Mouse (Mus musculus) forebrain, embryonic 16.5 days (tissue): ENCODE data around the gene Bola2. TPM values are rescaled to one million over a fixed set of nuclear protein-coding genes. Genes with fewer than 3 reads are reported as not detected.

Experiments
- ATAC-seq: fragments of 200-750 bp; cut with Nextera tagmentation; 2 replicates; pipeline ENCODE4 v1.8.0; 2017; ENCODE audit warnings: mild to moderate bottlenecking, moderate library complexity
- H3K27ac ChIP-seq: fragments of 300-500 bp; sonication (generic); 2 replicates; pipeline ENCODE4 v1.5.1; 2014; ENCODE audit warnings: low read length, control low read depth
- H3K27me3 ChIP-seq: fragments of 300-500 bp; sonication (generic); replicated peaks from 2 replicates; pipeline ENCODE4 v1.6.1; 2014; ENCODE audit warnings: low read length; ENCODE audit not compliant: control insufficient read depth, insufficient read depth
- H3K36me3 ChIP-seq: fragments of 300-500 bp; sonication (generic); 2 replicates; pipeline ENCODE4 v1.6.1; 2014; ENCODE audit not compliant: control insufficient read depth, insufficient read depth
- H3K4me1 ChIP-seq: fragments of 300-500 bp; sonication (generic); replicated peaks from 2 replicates; pipeline ENCODE4 v1.6.1; 2014; ENCODE audit warnings: low read length; ENCODE audit not compliant: control insufficient read depth, insufficient read depth
- H3K4me2 ChIP-seq: fragments of 300-500 bp; sonication (generic); 2 replicates; pipeline ENCODE4 v1.6.1; 2014; ENCODE audit warnings: mild to moderate bottlenecking, low read length, control low read depth
- H3K4me3 ChIP-seq: fragments of 300-500 bp; sonication (generic); replicated peaks from 2 replicates; pipeline ENCODE4 v1.5.1; 2014; ENCODE audit warnings: mild to moderate bottlenecking, low read length, control low read depth
- H3K9ac ChIP-seq: fragments of 300-500 bp; sonication (generic); replicated peaks from 2 replicates; pipeline ENCODE4 v1.6.1; 2014; ENCODE audit warnings: low read depth, low read length, control low read depth
- H3K9me3 ChIP-seq: fragments of 300-500 bp; sonication (generic); 2 replicates; pipeline ENCODE4 v1.6.1; 2016; ENCODE audit warnings: low read length; ENCODE audit not compliant: control insufficient read depth
- WGBS: fragments of 180-500 bp; shearing (Covaris S2); extraction: QIAGEN DNeasy Blood & Tissue Kit; methylation state at CpG from one replicate; pipeline ENCODE4 v1.1.7; 2014; 5-methylcytosine and 5-hydroxymethylcytosine counted together
- polyA plus RNA-seq: library from polyadenylated mRNA; unstranded; fragments of >200 nt; fragmentation: Nextera tagmentation; extraction: Ambion mirVana; gene quantifications from 2 replicates; pipeline ENCODE4 v1.2.1, GENCODE M21; 2015

Gene Bola2
- 124 and 132 TPM in 2 replicates for polyA plus RNA-seq

GRCm38 (mm10) chr7:126695210-126695611 lies at the start of gene Bola2:
Bola2 (plus strand) TSS chr7:126695401.
- Histone ChIP-seq H3K27me3 (no peaks in the 10 kb centered on the region), H3K36me3 (peaks cover 19% of the 10 kb centered on the region), H3K4me2 (peak within 1 kb of the TSS; percentile 86), H3K27ac (peak within 1 kb of the TSS; percentile 92), H3K4me3 (peak within 1 kb of the TSS; percentile 78), H3K9ac (peak within 1 kb of the TSS; percentile 85), H3K9me3 (no peaks in the 10 kb centered on the region), H3K4me1 (peaks cover 24% of the 10 kb centered on the region)
- ATAC-seq = peak; percentile 39
- WGBS = under 1% methylated on average over 29 of the region's 31 CpGs

- no peaks in the 10 kb centered on the region for H3K36me3 ChIP-seq
- H3K4me1 ChIP-seq = peaks cover 13% of the 10 kb centered on the region
- H3K27me3 ChIP-seq = no peaks in the 10 kb centered on the region
- no peak overlapping the region for H3K4me2 ChIP-seq
- no peak overlapping the region for H3K9ac ChIP-seq
- ATAC-seq = no peak
- no peak overlapping the region for H3K27ac ChIP-seq
- no peak overlapping the region for H3K4me3 ChIP-seq
- WGBS = 74% methylated on average over 5 of the region's 5 CpGs
- no peaks in the 10 kb centered on the region for H3K9me3 ChIP-seq
Observed at GRCm38 (mm10) chr7:126645708-126646107, 49.5 kb upstream of the Bola2 start.

- WGBS = 77% methylated on average over 4 of the region's 4 CpGs
- no peak overlapping the region for H3K9ac ChIP-seq
- peaks cover 13% of the 10 kb centered on the region for H3K4me1 ChIP-seq
- no peaks in the 10 kb centered on the region for H3K36me3 ChIP-seq
- no peak for ATAC-seq
- H3K27me3 ChIP-seq = no peaks in the 10 kb centered on the region
- peak overlapping the region; percentile 55 for H3K4me3 ChIP-seq
- H3K4me2 ChIP-seq = peak overlapping the region; percentile 70
- peak overlapping the region; percentile 93; the same call in 1 of the 2 replicates for H3K27ac ChIP-seq
- H3K9me3 ChIP-seq = no peaks in the 10 kb centered on the region
Observed at GRCm38 (mm10) chr7:126648486-126648885, 46.7 kb upstream of the Bola2 start.

GRCm38 (mm10) chr7:126649231-126650051 lies 45.8 kb upstream of the Bola2 start, which contains the start of gene Sgf29:
Sgf29 (plus strand) TSS chr7:126649309.
- ATAC-seq = peak; percentile 99
- Histone ChIP-seq H3K27me3 (no peaks in the 10 kb centered on the region), H3K4me1 (peaks cover 13% of the 10 kb centered on the region), H3K4me2 (peak within 1 kb of the TSS; percentile 70), H3K9me3 (no peaks in the 10 kb centered on the region), H3K4me3 (peak within 1 kb of the TSS; percentile 55), H3K27ac (peak within 1 kb of the TSS; percentile 93), H3K9ac (peak within 1 kb of the TSS; percentile 63), H3K36me3 (no peaks in the 10 kb centered on the region)
- WGBS = 1% methylated on average over 57 of the region's 57 CpGs

GRCm38 (mm10) chr7:126650852-126651251 lies 44.3 kb upstream of the Bola2 start:
- no peak overlapping the region for H3K9ac ChIP-seq
- WGBS = 91% methylated on average over 2 of the region's 2 CpGs
- no peaks in the 10 kb centered on the region for H3K36me3 ChIP-seq
- no peak overlapping the region for H3K27ac ChIP-seq
- ATAC-seq = no peak
- no peak overlapping the region for H3K4me2 ChIP-seq
- H3K9me3 ChIP-seq = no peaks in the 10 kb centered on the region
- no peaks in the 10 kb centered on the region for H3K27me3 ChIP-seq
- H3K4me3 ChIP-seq = no peak overlapping the region
- H3K4me1 ChIP-seq = peaks cover 13% of the 10 kb centered on the region

GRCm38 (mm10) chr7:126653991-126654390 lies 41.2 kb upstream of the Bola2 start:
- H3K4me3 ChIP-seq = no peak overlapping the region
- no peaks in the 10 kb centered on the region for H3K27me3 ChIP-seq
- ATAC-seq = no peak
- H3K36me3 ChIP-seq = no peaks in the 10 kb centered on the region
- H3K9me3 ChIP-seq = no peaks in the 10 kb centered on the region
- no peak overlapping the region for H3K9ac ChIP-seq
- H3K4me1 ChIP-seq = peaks cover 8% of the 10 kb centered on the region
- no peak overlapping the region for H3K27ac ChIP-seq
- 94% methylated on average over 2 of the region's 2 CpGs for WGBS
- H3K4me2 ChIP-seq = no peak overlapping the region

- Histone ChIP-seq H3K27me3 (no peaks in the 10 kb centered on the region), H3K36me3 (no peaks in the 10 kb centered on the region), H3K4me2 (no peak overlapping the region), H3K4me3 (no peak overlapping the region), H3K4me1 (no peaks in the 10 kb centered on the region), H3K9ac (no peak overlapping the region), H3K27ac (no peak overlapping the region), H3K9me3 (no peaks in the 10 kb centered on the region)
- ATAC-seq = no peak
- WGBS = 94% methylated on average over 3 of the region's 3 CpGs
Observed at GRCm38 (mm10) chr7:126655695-126656094, 39.5 kb upstream of the Bola2 start.

- no peak for ATAC-seq
- no peaks in the 10 kb centered on the region for H3K36me3 ChIP-seq
- H3K4me1 ChIP-seq = no peaks in the 10 kb centered on the region
- no peak overlapping the region for H3K9ac ChIP-seq
- no peak overlapping the region for H3K4me2 ChIP-seq
- no peaks in the 10 kb centered on the region for H3K9me3 ChIP-seq
- H3K27ac ChIP-seq = no peak overlapping the region
- no peak overlapping the region for H3K4me3 ChIP-seq
- no peaks in the 10 kb centered on the region for H3K27me3 ChIP-seq
- 96% methylated on average over 1 of the region's 1 CpGs for WGBS
Observed at GRCm38 (mm10) chr7:126657522-126657921, 37.7 kb upstream of the Bola2 start.

- Histone ChIP-seq H3K9me3 (no peaks in the 10 kb centered on the region), H3K27me3 (no peaks in the 10 kb centered on the region), H3K4me1 (no peaks in the 10 kb centered on the region), H3K9ac (no peak overlapping the region), H3K36me3 (0 out of 2 replicates have a peak, but pooled peaks cover under 1% of the 10 kb centered on the region), H3K4me3 (no peak overlapping the region), H3K27ac (no peak overlapping the region), H3K4me2 (no peak overlapping the region)
- WGBS = 93% methylated on average over 3 of the region's 3 CpGs
- no peak for ATAC-seq
Observed at GRCm38 (mm10) chr7:126659771-126660170, 35.4 kb upstream of the Bola2 start.
